Mouse (Mus musculus): ENCODE data around the gene Dyrk1a.

DNA sequence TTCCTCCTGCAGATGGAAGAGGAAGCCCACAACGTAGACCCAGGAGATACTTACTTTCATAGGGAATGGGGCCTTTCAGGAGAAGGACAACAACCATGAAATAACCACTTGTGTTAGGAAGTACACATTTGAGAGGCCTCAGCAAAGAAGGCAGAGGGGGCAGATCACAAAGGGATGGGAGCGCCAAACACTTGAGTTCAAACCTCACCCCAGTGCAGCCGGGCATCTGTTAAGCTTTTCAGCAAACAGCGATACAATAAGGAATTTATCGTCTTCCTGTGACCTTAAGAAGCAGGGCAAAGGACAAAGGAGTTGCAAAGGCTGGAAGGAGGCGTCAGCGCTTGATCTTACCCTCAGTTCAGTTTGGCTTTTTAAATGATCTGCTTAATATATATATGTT lies 10.0 kb upstream of the Dyrk1a start:
- TF ChIP-seq EP300 (IDR thresholded peaks at IDR 0.05; ENCODE audit: low read depth) (no peak), CTCF (IDR thresholded peaks at IDR 0.05; ENCODE audit: low read depth) (no peak)
